22 mouse cellular contexts compared by ENCODE assay signal in the genomic region with DNA sequence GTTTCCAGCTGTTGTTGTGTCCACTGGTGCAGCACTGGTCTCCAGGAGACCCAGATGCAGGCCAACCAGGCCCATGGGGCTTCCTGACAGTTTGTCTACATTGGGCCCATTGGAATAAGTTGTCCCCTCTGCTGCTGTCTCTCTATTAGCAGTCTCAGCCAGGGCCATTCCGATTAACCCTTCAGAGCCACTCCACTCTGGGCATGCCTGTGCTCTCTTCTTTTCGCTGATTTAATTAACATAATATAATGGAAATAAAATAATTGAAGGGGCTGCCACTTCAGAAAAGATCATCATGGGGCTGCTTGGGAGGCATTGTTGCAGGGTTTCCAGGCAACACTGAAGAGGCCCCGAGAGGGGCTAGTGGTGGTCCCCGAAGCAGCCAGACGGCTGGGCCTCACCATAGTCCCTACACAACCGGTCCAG.
DNase-seq lines count a peak whose midpoint lies in the region; ATAC-seq and TF ChIP-seq lines count a peak whose summit lies in the region.
"Had no signal": no experiment of that assay in that cellular context is flagged by ENCODE, and none has a peak within 500 bp of the region (broad histone marks: within the 10 kb centered on the region; RNA-seq: fewer than 3 reads in every experiment).

No protein-coding gene starts in this region.

- H3K27me3 ChIP-seq in forebrain, embryonic 11.5 days (ENCODE audit: control insufficient read depth, insufficient read depth, low read length) = no peaks in the 10 kb centered on the region
- no peaks in the 10 kb centered on the region for H3K27me3 ChIP-seq in forebrain, postnatal 0 days (ENCODE audit: insufficient read depth, low read length)
- no peaks in the 10 kb centered on the region for H3K27me3 ChIP-seq in forebrain, embryonic 13.5 days
- H3K27me3 ChIP-seq in midbrain, embryonic 11.5 days (ENCODE audit: control insufficient read depth, insufficient read depth, low read length) = no peaks in the 10 kb centered on the region
- H3K27me3 ChIP-seq: embryonic facial prominence, embryonic 15.5 days; heart, embryonic 15.5 days; hindbrain, embryonic 15.5 days; limb, embryonic 15.5 days had no signal

- H3K9ac ChIP-seq in forebrain, embryonic 11.5 days (ENCODE audit: low read length) = no peak overlapping the region
- H3K9ac ChIP-seq in forebrain, postnatal 0 days = no peak overlapping the region
- no peak overlapping the region for H3K9ac ChIP-seq in forebrain, embryonic 13.5 days
- H3K9ac ChIP-seq in midbrain, embryonic 11.5 days (ENCODE audit: low read length) = no peak overlapping the region
- H3K9ac ChIP-seq: embryonic facial prominence, embryonic 15.5 days; heart, embryonic 15.5 days; hindbrain, embryonic 15.5 days; limb, embryonic 15.5 days had no signal

- peaks cover 21% of the 10 kb centered on the region for H3K4me1 ChIP-seq in forebrain, embryonic 11.5 days (replicated peaks; ENCODE audit: control insufficient read depth, insufficient read depth, low read length)
- H3K4me1 ChIP-seq in forebrain, postnatal 0 days (ENCODE audit: insufficient read depth) = peaks cover 3% of the 10 kb centered on the region; the same call in 1 of the 2 replicates
- H3K4me1 ChIP-seq in forebrain, embryonic 13.5 days = peaks cover 37% of the 10 kb centered on the region
- peaks cover 24% of the 10 kb centered on the region for H3K4me1 ChIP-seq in midbrain, embryonic 11.5 days (ENCODE audit: control insufficient read depth, insufficient read depth, low read length)
- H3K4me1 ChIP-seq: heart, embryonic 15.5 days had no signal

- intact Hi-C loops in left cerebral cortex, postnatal 14 days (cut with DNase I) = loop anchor here (10.0 kb wide), 1 partner anchor 285 kb away; no protein-coding TSS in a partner anchor

- ATAC-seq in forebrain, embryonic 11.5 days (replicated peaks; ENCODE audit: low FRiP score) = peak; percentile 88
- no peak for ATAC-seq in forebrain, postnatal 0 days
- ATAC-seq in forebrain, embryonic 13.5 days = peak; percentile 35; the same call in 1 of the 2 replicates
- ATAC-seq in midbrain, embryonic 11.5 days (ENCODE audit: low FRiP score) = peak; percentile 84

- DNase-seq in forebrain, embryonic 11.5 days (ENCODE audit: low spot score) = peak; percentile 76
- DNase-seq in forebrain, postnatal 0 days = no peak
- peak; percentile 90 for DNase-seq in midbrain, embryonic 11.5 days (ENCODE audit: low spot score, missing footprints)
- DNase-seq in retina, postnatal 1 day = peak; percentile 54
- DNase-seq in yolk sac, embryonic 10.5 days (ENCODE audit: low spot score) = no peak
- DNase-seq in left cerebral cortex, postnatal 14 days (ENCODE audit: low spot score in 2 of 2) = no peak
- DNase-seq: adrenal gland, adult 2 months; cerebellum, adult 11 months; cerebellum, postnatal 36 days; kidney, adult 2 months; kidney, postnatal 25 days; layer of hippocampus, adult 9-11 months; lung, postnatal 14 days; right cerebral cortex, postnatal 14 days; thymus, postnatal 14 days had no signal

- H3K9me3 ChIP-seq in forebrain, embryonic 11.5 days (ENCODE audit: control insufficient read depth, low read length) = peaks cover 3% of the 10 kb centered on the region; the same call in 1 of the 2 replicates
- no peaks in the 10 kb centered on the region for H3K9me3 ChIP-seq in forebrain, postnatal 0 days (ENCODE audit: low read length)
- no peaks in the 10 kb centered on the region; the same call in 1 of the 2 replicates for H3K9me3 ChIP-seq in forebrain, embryonic 13.5 days (replicated peaks)
- H3K9me3 ChIP-seq in midbrain, embryonic 11.5 days (ENCODE audit: control insufficient read depth, low read length) = peaks cover 7% of the 10 kb centered on the region; the same call in 1 of the 2 replicates
- H3K9me3 ChIP-seq: heart, embryonic 15.5 days; hindbrain, embryonic 15.5 days; limb, embryonic 15.5 days had no signal

- no peaks in the 10 kb centered on the region for H3K36me3 ChIP-seq in forebrain, embryonic 11.5 days (ENCODE audit: control insufficient read depth, insufficient read depth, low read length)
- H3K36me3 ChIP-seq in forebrain, postnatal 0 days (ENCODE audit: insufficient read depth) = no peaks in the 10 kb centered on the region
- H3K36me3 ChIP-seq in forebrain, embryonic 13.5 days (ENCODE audit: poor library complexity, severe bottlenecking) = no peaks in the 10 kb centered on the region
- H3K36me3 ChIP-seq in midbrain, embryonic 11.5 days (ENCODE audit: control insufficient read depth, insufficient read depth, low read length) = 0 out of 2 replicates have a peak, but pooled peaks cover 4% of the 10 kb centered on the region
- H3K36me3 ChIP-seq: embryonic facial prominence, embryonic 15.5 days; heart, embryonic 15.5 days; hindbrain, embryonic 15.5 days; limb, embryonic 15.5 days had no signal

- no peak overlapping the region for H3K4me2 ChIP-seq in forebrain, embryonic 11.5 days (ENCODE audit: low read depth, low read length, severe bottlenecking)
- H3K4me2 ChIP-seq in forebrain, postnatal 0 days (ENCODE audit: low read depth) = no peak overlapping the region
- no peak overlapping the region for H3K4me2 ChIP-seq in forebrain, embryonic 13.5 days
- no peak overlapping the region for H3K4me2 ChIP-seq in midbrain, embryonic 11.5 days
- H3K4me2 ChIP-seq: embryonic facial prominence, embryonic 15.5 days; heart, embryonic 15.5 days; hindbrain, embryonic 15.5 days; limb, embryonic 15.5 days had no signal

- H3K4me3 ChIP-seq in forebrain, embryonic 11.5 days (ENCODE audit: low read depth, low read length) = no peak overlapping the region
- H3K4me3 ChIP-seq in forebrain, postnatal 0 days (ENCODE audit: low read depth, low read length) = no peak overlapping the region
- H3K4me3 ChIP-seq in forebrain, embryonic 13.5 days = no peak overlapping the region
- H3K4me3 ChIP-seq in midbrain, embryonic 11.5 days (ENCODE audit: low read depth, low read length) = no peak overlapping the region
- H3K4me3 ChIP-seq: embryonic facial prominence, embryonic 15.5 days; heart, embryonic 15.5 days; hindbrain, embryonic 15.5 days; limb, embryonic 15.5 days; megakaryocyte, embryonic 14.5 days had no signal

- 23% methylated on average over 6 of the region's 6 CpGs for WGBS in forebrain, embryonic 11.5 days
- 17% methylated on average over 6 of the region's 6 CpGs for WGBS in forebrain, postnatal 0 days
- WGBS in forebrain, embryonic 13.5 days = 6% methylated on average over 6 of the region's 6 CpGs
- WGBS in midbrain, embryonic 11.5 days = 20% methylated on average over 6 of the region's 6 CpGs

- no peak for TF ChIP-seq CTCF in forebrain, postnatal 0 days (IDR thresholded peaks at IDR 0.05; ENCODE audit: low read depth)

- peak overlapping the region; percentile 28 for H3K27ac ChIP-seq in forebrain, embryonic 11.5 days (ENCODE audit: low read depth, low read length)
- no peak overlapping the region for H3K27ac ChIP-seq in forebrain, postnatal 0 days (ENCODE audit: low read depth, low read length)
- H3K27ac ChIP-seq in forebrain, embryonic 13.5 days = no peak overlapping the region
- H3K27ac ChIP-seq in midbrain, embryonic 11.5 days (ENCODE audit: low read depth, low read length) = peak overlapping the region; percentile 66
- H3K27ac ChIP-seq: embryonic facial prominence, embryonic 15.5 days; heart, embryonic 15.5 days; limb, embryonic 15.5 days; stomach, postnatal 0 days had no signal

Comparison
In these comparisons a context has a peak if more than half of its experiments do, and no peak if none do; other contexts are left out.
1. DNase-seq: peak in forebrain, embryonic 11.5 days (single experiment), midbrain, embryonic 11.5 days (single experiment) and retina, postnatal 1 day (single experiment); none in forebrain, postnatal 0 days (single experiment), yolk sac, embryonic 10.5 days (single experiment) and left cerebral cortex, postnatal 14 days (0 of 2).
2. H3K27ac ChIP-seq: peak in forebrain, embryonic 11.5 days (single experiment) and midbrain, embryonic 11.5 days (single experiment); none in forebrain, postnatal 0 days (single experiment) and forebrain, embryonic 13.5 days (single experiment).